Mouse (Mus musculus): ENCODE data around the gene Lpar1.

Lpar1 gene

DNA sequence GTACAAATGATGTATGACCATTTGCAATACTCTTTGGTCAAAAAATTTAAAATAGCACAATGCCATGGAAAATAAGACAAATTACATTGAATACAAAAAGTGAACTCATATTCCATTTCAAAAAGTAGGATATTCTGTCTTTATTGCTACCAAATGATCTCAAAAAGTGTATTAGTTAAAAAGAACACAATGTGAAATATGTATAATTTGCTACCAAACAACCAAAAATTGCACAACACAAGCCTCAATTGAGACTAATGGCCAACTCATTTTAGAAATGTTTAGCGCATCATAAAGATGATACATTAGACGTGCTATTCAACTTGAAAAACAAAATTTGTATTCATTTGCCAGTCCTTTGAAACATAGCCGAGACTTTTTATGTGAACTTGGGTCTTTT lies 104.9 kb downstream of the Lpar1 start:
- no peak for DNase-seq (ENCODE audit: low spot score)

DNA sequence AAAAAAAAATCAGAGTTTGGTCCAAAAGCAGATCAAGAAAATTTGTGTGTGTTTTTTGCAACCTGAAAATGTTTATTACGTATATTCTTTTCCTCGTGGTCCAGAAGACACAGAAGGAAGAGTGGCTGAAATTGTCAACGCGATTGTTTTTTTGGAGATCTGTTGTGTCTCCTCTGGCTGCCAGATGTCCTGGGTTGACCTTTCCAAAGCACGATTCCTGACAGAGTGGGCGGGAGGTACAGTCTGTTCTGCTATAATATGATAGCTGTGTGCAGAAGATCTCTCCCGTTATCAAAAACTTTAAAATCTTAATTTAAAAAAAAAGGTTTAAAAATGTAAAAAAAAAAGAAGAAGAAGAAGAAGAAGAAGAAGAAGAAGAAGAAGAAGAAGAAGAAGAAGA lies 105.9 kb downstream of the Lpar1 start:
- no peak for DNase-seq (ENCODE audit: low spot score)

DNA sequence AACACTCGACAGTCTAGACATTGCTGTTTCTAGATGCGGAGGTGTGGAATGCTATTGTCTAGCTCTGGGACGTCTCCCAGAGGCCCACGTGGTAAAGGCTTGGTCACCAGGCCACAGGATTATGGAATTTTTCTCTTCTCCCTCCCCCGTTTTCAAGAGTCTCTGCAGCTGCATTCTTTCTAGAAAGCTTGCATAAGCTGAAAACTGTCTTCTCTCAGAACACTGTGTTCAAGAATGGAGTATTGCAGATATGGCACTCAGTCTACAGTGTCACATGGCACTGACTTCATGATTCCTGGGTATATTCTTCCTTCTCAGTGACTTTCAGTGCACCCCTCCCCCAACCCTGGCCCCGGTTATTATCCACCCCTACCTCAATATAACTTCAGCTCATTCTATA lies 107.9 kb downstream of the Lpar1 start:
- no peak for DNase-seq (ENCODE audit: low spot score)

DNA sequence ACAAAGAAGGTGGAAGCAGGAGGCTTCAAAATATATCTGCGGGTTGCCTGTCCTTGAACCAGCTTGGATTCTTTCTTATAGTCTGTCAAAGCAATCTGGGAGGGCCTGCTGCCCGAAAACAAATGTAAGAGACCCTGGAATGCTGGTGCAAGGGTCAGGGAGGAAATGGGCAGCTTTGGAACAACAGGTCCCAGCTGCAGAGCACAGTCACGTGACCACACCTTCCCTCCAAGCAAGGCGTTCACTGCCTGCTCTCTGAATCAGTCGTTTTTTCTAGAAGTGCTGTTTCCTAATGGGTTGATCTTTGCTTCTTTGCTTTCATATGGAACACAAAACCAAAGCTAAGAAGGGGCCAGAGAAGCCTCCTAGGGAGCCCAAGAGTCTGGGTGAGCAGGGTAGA lies 111.4 kb downstream of the Lpar1 start:
- no peak for DNase-seq (ENCODE audit: low spot score)

DNA sequence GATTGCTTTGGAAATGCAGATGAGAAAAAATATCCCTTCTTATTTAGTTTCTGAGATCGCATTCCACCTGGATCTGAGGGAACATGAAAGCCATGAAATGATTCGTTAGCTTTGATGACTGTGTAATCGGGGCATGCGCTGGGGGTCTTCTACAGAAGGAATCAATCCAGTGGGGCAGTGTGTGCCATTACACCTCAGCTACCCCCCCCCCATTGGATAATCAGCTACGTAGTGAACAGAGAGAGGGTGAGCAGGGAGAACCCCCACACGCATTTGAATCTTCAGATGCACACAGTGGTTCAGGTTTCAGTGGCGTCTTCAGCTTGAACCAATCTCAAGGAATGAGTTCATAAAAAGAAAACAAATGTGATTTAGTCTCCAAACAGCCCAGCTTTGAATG lies 115.0 kb downstream of the Lpar1 start:
- DNase-seq (ENCODE audit: low spot score) = no peak

DNA sequence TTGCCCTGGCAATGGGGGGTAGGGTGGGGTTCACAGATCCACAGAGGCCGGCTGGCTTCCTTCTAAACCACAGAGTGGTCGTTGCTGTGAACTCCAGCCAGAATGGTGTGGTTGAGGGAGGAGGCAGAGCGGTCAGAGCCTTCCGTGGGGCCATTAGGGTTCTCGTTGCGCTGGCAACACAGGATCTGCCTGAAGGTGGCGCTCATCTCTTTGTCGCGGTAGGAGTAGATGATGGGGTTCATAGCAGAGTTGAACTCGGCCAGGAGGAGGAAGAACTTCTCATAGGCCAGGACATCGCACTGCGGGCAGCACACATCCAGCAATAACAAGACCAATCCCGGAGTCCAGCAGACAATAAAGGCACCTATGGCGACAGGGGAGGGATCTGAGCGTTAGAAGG lies 116.4 kb downstream of the Lpar1 start:
- DNase-seq (ENCODE audit: low spot score) = no peak

DNA sequence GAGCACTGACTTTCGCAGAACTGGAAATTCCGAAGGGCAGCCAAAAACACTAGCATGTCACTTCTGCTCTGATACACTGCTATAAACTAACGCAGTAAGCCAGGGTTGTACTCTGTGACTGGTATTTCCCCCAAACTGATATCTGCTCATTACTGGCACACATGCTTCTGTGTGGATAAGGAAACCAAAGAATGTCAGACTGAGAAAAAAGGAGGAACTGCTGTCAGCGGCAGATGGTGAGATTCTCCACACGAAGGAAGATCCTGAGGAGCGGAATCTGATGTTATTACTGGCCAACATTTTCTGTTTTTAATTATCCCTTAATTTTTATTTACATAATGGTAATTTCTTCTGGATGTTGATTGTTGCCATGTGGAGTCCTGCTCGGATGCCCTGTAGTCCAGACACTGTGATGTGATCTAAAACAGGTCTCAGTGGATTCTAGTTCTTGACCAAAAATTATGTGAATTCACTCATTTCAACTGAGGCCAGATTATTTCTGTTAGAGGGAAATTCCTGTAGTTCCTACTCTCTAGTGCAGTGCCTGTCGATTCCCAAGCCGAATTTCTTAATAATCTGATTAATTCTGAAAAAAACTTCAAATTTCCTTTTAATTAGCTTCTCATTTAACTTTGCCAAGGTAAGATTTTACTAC lies 130.3 kb downstream of the Lpar1 start:
- DNase-seq (ENCODE audit: low spot score) = no peak

DNA sequence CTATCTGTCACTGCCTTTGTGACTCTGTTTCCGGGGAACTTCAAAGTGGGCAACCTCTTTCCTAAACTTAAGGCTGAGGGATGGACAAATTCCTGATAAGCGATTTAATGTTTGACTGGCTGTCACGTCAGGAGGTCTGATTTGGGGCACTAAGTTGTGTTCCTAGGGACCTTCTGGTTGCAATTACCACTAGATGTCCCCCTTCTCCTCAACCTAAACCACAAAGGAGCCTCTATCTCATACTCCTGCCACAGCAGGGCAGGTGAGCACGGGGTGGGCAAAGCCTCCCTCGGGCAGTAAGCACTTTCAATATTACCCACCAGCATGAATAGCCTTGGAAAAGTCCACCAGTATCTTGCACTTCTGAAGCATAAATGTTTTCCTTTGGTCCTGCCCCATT lies 134.5 kb downstream of the Lpar1 start:
- DNase-seq (ENCODE audit: low spot score) = no peak

DNA sequence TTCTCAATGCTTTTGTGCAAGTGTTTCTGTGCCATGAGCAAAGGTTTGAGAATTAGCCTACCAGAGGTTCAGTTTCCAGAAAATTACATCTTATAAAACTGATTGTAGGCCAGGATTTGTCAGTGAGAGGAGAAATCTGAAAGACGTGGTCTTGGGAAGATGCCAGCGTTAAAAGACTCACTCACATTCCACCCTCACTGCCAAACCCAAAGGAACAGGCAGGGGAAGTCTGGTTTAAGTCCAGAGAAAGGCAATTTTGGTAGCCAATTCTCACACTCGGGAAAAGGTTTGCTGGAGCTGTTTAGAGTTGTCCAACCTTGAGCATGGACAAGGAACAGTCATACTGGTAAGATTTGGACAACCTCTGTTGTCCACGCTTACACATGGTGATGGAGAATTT lies 136.4 kb downstream of the Lpar1 start:
- DNase-seq (ENCODE audit: low spot score) = no peak

DNA sequence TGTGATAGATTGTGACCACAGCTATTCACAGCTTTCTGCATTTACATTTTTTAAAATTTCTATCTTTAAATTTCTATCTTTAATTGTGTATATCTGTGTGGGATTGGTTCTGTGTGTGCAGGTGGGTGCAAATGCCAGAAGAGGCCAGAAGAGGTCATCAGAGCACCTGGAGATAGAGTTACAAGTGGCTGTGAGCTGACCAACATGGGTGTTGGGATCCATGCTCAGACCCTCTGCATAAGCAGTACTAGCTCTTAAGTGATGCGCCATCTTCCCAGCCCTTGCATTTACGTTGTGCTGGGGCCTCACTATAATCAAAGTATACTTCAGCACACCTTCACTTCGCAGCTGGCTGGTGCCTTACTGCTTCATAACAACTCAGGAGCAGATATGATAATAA lies 138.2 kb downstream of the Lpar1 start:
- no peak for DNase-seq (ENCODE audit: low spot score)

DNA sequence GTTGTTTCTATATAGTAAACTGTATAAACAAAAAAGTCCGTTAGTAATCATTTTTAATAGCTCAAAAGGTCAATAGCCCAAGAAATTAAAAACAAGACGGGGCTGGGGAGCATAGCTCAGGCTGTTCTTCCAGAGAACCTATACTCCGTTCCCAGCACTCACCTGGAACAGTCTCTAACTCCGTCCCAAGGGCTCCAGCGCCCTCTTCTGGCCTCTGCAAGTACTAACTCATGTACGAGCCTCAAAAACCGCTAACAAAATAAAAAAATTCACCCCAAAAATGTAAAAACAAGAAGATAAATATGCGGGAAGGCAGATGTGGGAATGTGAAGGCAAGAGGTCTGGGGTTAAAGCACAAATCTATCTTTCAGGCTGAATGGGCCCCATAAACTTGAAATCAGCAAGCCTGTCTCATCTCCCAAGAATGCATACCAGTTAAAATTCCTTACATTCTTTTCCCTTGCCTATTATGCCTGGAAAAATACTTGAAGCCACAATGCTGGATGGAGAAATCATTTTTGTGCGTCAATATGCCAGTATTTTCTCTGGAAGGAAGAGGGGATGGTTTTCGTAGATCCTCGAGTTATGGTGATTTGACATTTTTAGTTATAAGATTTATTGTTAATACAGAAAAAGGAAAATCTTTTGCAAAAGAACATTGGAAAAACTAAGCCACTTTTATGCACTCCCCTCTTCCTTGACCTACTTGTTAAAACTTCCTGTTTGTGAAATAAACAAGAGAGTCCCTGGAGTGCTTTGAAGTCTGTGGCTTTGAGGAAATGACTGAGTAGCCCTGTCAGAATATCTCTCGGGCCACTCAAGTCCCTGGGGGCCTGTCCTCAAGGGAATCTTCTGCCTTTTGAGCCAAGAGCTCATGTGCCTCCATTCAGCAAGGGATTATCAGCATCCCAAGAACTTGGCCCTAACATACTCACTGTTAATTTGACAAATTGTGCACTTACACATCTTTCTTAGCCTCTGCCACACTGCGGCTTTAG lies 140.2 kb downstream of the Lpar1 start:
- no peak for DNase-seq (ENCODE audit: low spot score)

DNA sequence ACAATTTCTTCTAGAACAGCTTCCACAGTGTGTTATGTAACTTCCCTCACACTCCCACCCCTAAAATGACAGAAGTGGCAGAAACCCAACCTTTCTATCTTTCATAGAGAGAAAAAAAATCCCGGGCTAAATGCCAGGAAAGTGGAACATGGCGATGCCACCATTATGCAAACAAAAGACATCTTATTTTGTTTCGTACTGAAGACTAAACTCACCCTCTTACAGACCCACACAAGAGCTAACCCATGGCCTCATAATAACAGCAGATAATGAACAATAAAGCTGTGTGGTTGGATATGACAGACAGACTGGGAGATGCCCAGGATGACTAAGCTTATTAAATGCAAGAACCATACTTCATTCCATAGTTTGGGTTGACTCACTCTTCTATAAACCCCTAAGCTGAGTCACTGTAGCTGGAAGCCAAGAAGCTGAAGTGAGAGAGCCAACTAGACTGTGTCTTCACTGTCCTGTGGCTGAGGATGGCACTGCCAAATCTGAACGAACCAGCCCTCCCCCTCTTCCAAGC lies 151.7 kb downstream of the Lpar1 start:
- no peak for DNase-seq (ENCODE audit: low spot score)

DNA sequence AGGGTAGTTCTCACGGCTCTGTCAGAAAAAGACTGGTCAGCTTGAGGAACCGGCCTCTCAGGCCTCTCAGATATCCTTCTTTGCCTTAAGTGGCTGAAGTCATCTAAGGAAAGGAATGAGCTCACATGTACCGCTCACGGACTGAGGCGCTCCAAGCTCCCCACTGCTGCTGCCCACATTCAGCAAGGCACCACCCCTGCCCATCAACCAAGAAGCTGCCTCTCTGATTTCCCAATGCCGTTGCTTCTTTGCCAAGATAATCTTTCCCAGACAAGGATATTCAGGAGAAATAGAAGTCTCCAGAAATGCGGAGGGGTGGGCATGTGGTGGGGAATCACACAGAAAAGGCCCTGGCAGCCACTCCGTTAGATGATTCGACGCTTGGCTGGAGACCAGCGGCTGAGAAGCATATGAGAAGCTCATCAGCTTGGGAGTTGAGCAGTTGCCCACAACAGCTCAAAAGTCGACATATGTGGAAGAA lies 152.8 kb downstream of the Lpar1 start:
- DNase-seq (ENCODE audit: low spot score) = no peak
